Mouse (Mus musculus) midbrain, embryonic 12.5 days (tissue): ENCODE measurements around the gene Col11a2. TPM values are rescaled to one million over a fixed set of nuclear protein-coding genes. Genes with fewer than 3 reads are reported as not detected.

Experiments
- ATAC-seq: fragments of 200-750 bp; cut with Nextera tagmentation; 2 replicates; pipeline ENCODE4 v1.8.0; 2017; ENCODE audit warnings: low read depth, moderate TSS enrichment, moderate library complexity; ENCODE audit not compliant: low FRiP score
- H3K27ac ChIP-seq: fragments of 300-500 bp; sonication (generic); replicated peaks from 2 replicates; pipeline ENCODE4 v1.5.1; 2016; ENCODE audit warnings: mild to moderate bottlenecking
- H3K27me3 ChIP-seq: fragments of 300-500 bp; sonication (generic); 2 replicates; pipeline ENCODE4 v1.6.1; 2016; ENCODE audit warnings: mild to moderate bottlenecking
- H3K36me3 ChIP-seq: fragments of 300-500 bp; sonication (generic); 2 replicates; pipeline ENCODE4 v1.6.1; 2016
- H3K4me1 ChIP-seq: fragments of 300-500 bp; sonication (generic); 2 replicates; pipeline ENCODE4 v1.6.1; 2016
- H3K4me2 ChIP-seq: fragments of 300-500 bp; sonication (generic); replicated peaks from 2 replicates; pipeline ENCODE4 v1.6.1; 2016; ENCODE audit warnings: mild to moderate bottlenecking, moderate library complexity
- H3K4me3 ChIP-seq: fragments of 300-500 bp; sonication (generic); 2 replicates; pipeline ENCODE4 v1.5.1; 2016; ENCODE audit warnings: mild to moderate bottlenecking
- H3K9ac ChIP-seq: fragments of 300-500 bp; sonication (generic); replicated peaks from 2 replicates; pipeline ENCODE4 v1.6.1; 2016; ENCODE audit warnings: mild to moderate bottlenecking, moderate library complexity
- H3K9me3 ChIP-seq: fragments of 300-500 bp; sonication (generic); 2 replicates; pipeline ENCODE4 v1.6.1; 2016; ENCODE audit warnings: mild to moderate bottlenecking
- WGBS: fragments of 180-500 bp; shearing (Covaris S2); methylation state at CpG from one replicate; pipeline ENCODE4 v1.1.7; 2016; 5-methylcytosine and 5-hydroxymethylcytosine counted together
- polyA plus RNA-seq: library from polyadenylated mRNA; unstranded; fragments of >200 nt; fragmentation: Nextera tagmentation; extraction: Ambion mirVana; gene quantifications from 2 replicates; pipeline ENCODE4 v1.2.1, GENCODE M21; 2016

Gene Col11a2
- polyA plus RNA-seq, 1 experiment from 2014 or later, result 4.0 TPM

- Histone ChIP-seq H3K9ac (no peak overlapping the region), H3K9me3 (peaks cover 3% of the 10 kb centered on the region; the same call in 1 of the 2 replicates)
- no peak for ATAC-seq
Measured at GRCm38 (mm10) chr17:34010156-34010555, 29.1 kb upstream of the Col11a2 start.

DNA sequence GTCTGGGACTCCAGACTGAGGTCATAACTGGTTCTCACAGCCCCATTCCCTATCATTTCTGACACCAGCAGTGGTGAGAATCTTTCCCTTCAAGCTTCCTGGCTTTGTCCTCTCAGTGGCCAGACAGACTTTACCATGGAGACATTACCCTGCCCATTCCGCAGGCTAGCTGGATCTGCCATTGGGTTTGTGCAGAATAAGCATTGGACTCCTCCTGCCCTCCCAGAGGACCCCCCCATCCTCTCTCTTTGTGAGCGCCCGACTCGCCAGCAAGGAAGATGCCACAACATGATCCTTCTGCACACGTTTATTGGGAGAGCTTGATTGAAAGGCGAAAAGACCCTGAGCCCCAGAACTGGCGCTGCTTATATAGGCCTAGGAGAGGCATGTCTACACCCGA is 25.8 kb upstream of the Col11a2 start:
- Histone ChIP-seq H3K36me3 (peaks cover 14% of the 10 kb centered on the region), H3K4me3 (no peak overlapping the region), H3K27me3 (no peaks in the 10 kb centered on the region), H3K4me2 (no peak overlapping the region), H3K9me3 (0 out of 2 replicates have a peak, but pooled peaks cover 7% of the 10 kb centered on the region), H3K4me1 (no peaks in the 10 kb centered on the region), H3K9ac (no peak overlapping the region), H3K27ac (no peak overlapping the region)
- WGBS, result 97% methylated on average over 8 of the region's 8 CpGs
- no peak for ATAC-seq

More at GRCm38 (mm10) chr17:34010156-34010555, 29.1 kb upstream of the Col11a2 start:
- Histone ChIP-seq H3K4me2 (no peak overlapping the region), H3K27me3 (no peaks in the 10 kb centered on the region), H3K4me1 (no peaks in the 10 kb centered on the region), H3K27ac (no peak overlapping the region), H3K4me3 (no peak overlapping the region), H3K36me3 (peaks cover 4% of the 10 kb centered on the region; the same call in 1 of the 2 replicates)
- 79% methylated on average over 3 of the region's 5 CpGs for WGBS

DNA sequence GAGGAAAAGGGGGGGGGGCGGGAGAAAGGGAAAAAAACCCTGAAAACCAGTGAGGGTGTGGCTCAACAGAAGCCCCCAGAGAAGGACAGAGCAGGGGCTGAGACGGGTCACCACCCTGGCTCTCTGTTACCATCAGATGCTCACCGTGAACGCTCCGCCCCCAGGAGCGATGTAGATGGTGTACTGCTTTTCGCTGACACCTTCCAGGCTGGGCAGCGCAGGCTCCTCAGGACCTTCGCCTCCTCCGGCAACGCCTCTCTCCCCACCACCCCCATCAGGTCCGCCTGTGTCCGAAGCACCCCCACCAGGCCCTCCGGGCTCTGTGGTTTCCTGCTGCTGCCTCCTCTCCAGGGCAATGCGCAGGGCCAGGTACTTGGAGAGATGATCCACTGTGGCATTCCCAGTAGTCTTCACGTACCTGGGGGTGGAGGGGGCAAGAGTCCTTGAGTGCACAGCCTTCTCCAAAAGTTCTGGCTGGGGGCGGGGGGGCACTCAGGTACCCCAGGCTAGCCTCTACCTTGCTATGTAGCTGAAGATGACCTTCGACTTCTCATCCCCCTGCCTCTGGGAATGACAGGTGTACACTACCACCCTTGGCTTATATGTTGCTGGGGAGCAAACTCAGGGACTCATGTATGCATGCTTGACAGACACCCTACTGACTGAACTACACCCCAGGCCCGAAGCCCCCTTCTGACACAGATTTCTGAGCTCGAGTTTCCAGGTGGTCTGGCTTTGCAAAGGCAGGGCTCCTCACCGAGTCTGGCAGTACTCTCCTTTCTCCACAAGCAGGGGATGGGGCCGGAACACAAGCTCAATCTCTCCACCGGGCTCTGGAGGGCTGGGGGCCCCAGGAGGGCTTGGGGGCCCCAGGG is 17.5 kb upstream of the Col11a2 start:
- H3K27ac ChIP-seq, result 0 out of 2 replicates have a peak overlapping the region, but pooled peaks have one; percentile 4
- H3K27me3 ChIP-seq, result no peaks in the 10 kb centered on the region
- peaks cover 40% of the 10 kb centered on the region for H3K36me3 ChIP-seq
- H3K4me1 ChIP-seq, result peaks cover 29% of the 10 kb centered on the region
- H3K9ac ChIP-seq, result 0 out of 2 replicates have a peak overlapping the region, but pooled peaks have one; percentile 20
- WGBS, result 95% methylated on average over 23 of the region's 23 CpGs
- no peak overlapping the region for H3K4me3 ChIP-seq
- peaks cover 13% of the 10 kb centered on the region for H3K9me3 ChIP-seq
- H3K4me2 ChIP-seq, result no peak overlapping the region
- ATAC-seq, result no peak

DNA sequence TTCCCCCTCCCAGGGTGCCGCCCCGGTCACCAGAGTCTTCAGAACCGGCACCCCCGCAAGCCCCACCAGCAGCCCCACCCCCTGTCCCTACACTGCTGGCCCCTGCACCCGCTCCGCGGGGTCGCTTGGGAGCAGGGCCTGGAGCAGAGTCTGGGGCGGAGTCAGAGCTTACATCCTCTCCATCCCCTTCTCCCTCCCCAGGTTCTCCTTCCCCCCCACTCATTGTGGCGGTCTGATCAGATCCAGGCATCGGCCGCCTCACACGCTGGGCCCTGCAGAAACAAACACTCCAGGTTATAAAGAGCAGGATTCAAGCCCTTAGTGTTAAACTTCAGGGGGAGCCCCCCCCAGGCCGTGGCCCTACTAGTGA is 16.8 kb upstream of the Col11a2 start:
- H3K9ac ChIP-seq, result no peak overlapping the region
- H3K4me3 ChIP-seq, result no peak overlapping the region
- no peak for ATAC-seq
- H3K27ac ChIP-seq, result 0 out of 2 replicates have a peak overlapping the region, but pooled peaks have one; percentile 4
- WGBS, result 95% methylated on average over 14 of the region's 14 CpGs
- H3K4me1 ChIP-seq, result peaks cover 35% of the 10 kb centered on the region
- H3K27me3 ChIP-seq, result no peaks in the 10 kb centered on the region
- no peak overlapping the region for H3K4me2 ChIP-seq
- peaks cover 38% of the 10 kb centered on the region for H3K36me3 ChIP-seq
- peaks cover 13% of the 10 kb centered on the region for H3K9me3 ChIP-seq

DNA sequence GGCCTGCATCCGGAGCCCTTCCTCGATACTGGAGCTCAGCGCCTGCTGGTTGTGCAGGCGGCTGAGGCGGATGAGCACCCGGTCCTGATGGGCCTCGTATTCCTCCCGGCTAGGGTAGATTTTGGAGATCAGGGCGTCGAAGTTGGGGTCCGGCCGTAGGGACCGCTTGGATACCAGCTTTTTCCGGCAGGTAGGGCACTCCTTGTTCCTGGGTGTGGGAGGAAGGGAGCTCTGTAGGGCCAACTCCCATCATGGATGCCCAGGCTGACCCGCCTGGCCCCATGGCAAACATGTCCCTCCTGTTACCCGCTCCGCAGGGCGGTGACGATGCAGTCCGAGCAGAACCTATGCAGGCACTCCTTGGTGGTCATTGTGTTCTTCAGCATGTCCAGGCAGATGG is 16.2 kb upstream of the Col11a2 start:
- Histone ChIP-seq H3K4me1 (peaks cover 38% of the 10 kb centered on the region), H3K27ac (no peak overlapping the region), H3K27me3 (no peaks in the 10 kb centered on the region), H3K36me3 (peaks cover 38% of the 10 kb centered on the region), H3K9me3 (peaks cover 13% of the 10 kb centered on the region), H3K9ac (no peak overlapping the region), H3K4me2 (no peak overlapping the region), H3K4me3 (no peak overlapping the region)
- no peak for ATAC-seq
- 98% methylated on average over 20 of the region's 20 CpGs for WGBS

DNA sequence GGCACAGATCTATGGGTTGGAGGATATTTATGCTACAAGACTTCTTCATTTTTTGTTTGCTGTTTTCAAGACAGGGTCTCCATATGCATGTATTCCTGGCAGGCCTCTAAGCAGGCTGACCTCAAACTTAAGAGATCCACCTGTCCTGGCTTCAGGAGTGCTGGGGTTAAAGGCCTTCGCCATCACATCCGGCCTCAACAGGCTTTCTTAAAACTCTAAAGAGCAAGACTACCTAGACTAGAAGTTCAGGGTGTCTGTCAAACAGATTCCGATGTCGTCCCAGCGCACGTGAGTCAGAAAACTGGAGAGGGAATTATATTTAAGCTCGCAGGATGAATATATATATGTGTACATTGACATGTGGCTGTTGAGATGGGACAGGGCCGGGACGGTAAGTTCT is 15.6 kb upstream of the Col11a2 start:
- Histone ChIP-seq H3K4me2 (peak overlapping the region; percentile 88), H3K36me3 (peaks cover 40% of the 10 kb centered on the region), H3K27me3 (no peaks in the 10 kb centered on the region), H3K27ac (peak overlapping the region; percentile 96), H3K4me3 (peak overlapping the region; percentile 95), H3K4me1 (peaks cover 45% of the 10 kb centered on the region), H3K9ac (peak overlapping the region; percentile 88), H3K9me3 (peaks cover 13% of the 10 kb centered on the region)
- no peak for ATAC-seq
- WGBS, result 62% methylated on average over 9 of the region's 9 CpGs

DNA sequence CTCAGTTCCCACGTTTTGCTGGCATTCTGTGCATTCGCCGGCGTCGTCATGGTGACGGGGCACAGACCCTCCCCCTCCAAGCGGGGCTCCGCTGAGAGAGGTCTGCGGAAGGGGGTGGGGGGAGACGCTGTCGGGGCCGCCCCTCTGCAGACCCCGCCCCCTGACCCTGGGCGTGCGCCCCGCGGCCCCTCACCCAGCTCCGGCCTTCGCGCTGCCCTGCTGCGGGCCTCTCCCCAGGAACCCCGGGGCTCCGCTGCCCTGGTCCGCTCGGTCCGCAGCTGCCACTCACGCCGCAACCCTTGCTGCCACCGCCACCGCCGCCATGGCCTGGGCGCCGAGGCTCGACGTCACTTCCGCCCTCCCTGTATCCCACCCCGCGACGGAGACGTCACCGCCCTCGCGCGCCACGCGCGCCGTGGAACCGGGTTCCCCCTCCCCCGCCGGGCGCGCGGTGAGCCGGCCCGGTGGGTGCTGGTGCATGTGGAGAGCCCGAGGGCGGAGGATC is 14.9 kb upstream of the Col11a2 start, which contains the start of gene Ring1:
TSS of gene Ring1 (minus strand) at position 364 of the 505 bp plus-strand sequence.
- WGBS, result under 1% methylated on average over 58 of the region's 58 CpGs
- Histone ChIP-seq H3K4me1 (peaks cover 52% of the 10 kb centered on the region), H3K36me3 (peaks cover 47% of the 10 kb centered on the region)

DNA sequence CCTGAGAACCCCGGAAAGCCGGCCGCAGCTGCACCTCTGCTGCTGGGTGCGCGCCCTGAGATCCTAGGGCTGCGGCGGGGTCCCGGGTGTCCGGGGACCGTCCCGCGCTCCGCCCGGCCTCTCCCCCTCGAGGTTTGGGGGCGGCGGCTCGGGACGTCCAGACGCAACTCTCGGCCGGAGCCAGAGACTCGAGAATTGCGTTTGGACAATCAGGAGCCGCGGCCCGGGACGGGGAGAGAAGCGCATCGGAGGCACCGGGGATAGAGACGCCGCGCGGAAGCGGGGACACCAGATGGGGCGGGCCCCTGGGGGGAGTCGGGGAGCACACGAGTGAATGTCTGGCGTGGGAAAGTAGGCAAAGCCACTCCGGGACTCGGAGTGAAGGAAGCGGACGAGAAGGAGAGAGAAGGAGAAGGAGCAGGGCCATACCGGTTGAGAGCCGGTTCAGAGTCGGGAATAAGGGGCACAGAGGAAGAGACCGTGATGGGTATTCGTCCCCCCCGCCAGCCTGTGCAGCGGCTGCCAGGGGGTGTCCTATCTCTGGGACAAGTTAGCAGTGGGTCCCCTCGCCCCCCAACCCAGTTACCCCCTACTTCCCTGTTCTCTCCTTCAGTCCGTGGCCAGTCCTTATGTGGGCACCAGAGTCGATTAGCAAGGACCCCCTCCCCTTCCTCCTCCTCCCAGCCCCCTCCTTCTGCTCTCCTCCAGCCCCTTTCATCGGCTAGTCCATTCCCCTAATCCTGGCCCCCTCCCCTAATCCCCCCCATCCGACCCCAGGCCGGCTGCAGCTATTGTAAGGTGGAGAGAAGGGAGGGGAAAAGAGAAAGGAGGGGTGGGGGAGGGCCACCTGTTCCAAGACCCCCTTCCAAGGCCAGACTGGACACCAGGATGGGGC is 14.1 kb upstream of the Col11a2 start:
- Histone ChIP-seq H3K4me1 (peaks cover 59% of the 10 kb centered on the region), H3K27me3 (no peaks in the 10 kb centered on the region), H3K36me3 (peaks cover 50% of the 10 kb centered on the region), H3K27ac (peak overlapping the region; percentile 96), H3K4me3 (peak overlapping the region; percentile 95), H3K9me3 (peaks cover 5% of the 10 kb centered on the region; the same call in 1 of the 2 replicates), H3K4me2 (peak overlapping the region; percentile 88), H3K9ac (peak overlapping the region; percentile 88)
- peak; percentile 48 for ATAC-seq
- WGBS, result under 1% methylated on average over 57 of the region's 57 CpGs

More for the DNA sequence above, 14.9 kb upstream of the Col11a2 start, which contains the start of gene Ring1:
- H3K9me3 ChIP-seq, result peaks cover 8% of the 10 kb centered on the region
- peak within 1 kb of the TSS; percentile 88 for H3K4me2 ChIP-seq
- no peaks in the 10 kb centered on the region for H3K27me3 ChIP-seq
- peak within 1 kb of the TSS; percentile 96 for H3K27ac ChIP-seq
- H3K4me3 ChIP-seq, result peak within 1 kb of the TSS; percentile 95
- H3K9ac ChIP-seq, result peak within 1 kb of the TSS; percentile 88
- ATAC-seq, result peak; percentile 57

GRCm38 (mm10) chr17:34025756-34026151 is 13.5 kb upstream of the Col11a2 start:
- 1% methylated on average over 7 of the region's 7 CpGs for WGBS
- Histone ChIP-seq H3K27me3 (no peaks in the 10 kb centered on the region), H3K36me3 (peaks cover 45% of the 10 kb centered on the region), H3K9me3 (0 out of 2 replicates have a peak, but pooled peaks cover 2% of the 10 kb centered on the region), H3K4me2 (peak overlapping the region; percentile 88), H3K4me3 (peak overlapping the region; percentile 95), H3K4me1 (peaks cover 66% of the 10 kb centered on the region), H3K9ac (peak overlapping the region; percentile 88), H3K27ac (peak overlapping the region; percentile 96)
- peak; percentile 71 for ATAC-seq

- H3K9ac ChIP-seq, result peak overlapping the region; percentile 88
- peak overlapping the region; percentile 96 for H3K27ac ChIP-seq
- WGBS, result 7% methylated on average over 2 of the region's 2 CpGs
- no peaks in the 10 kb centered on the region for H3K27me3 ChIP-seq
- H3K9me3 ChIP-seq, result no peaks in the 10 kb centered on the region
- peak overlapping the region; percentile 95 for H3K4me3 ChIP-seq
- H3K36me3 ChIP-seq, result peaks cover 40% of the 10 kb centered on the region
- H3K4me2 ChIP-seq, result peak overlapping the region; percentile 88
- ATAC-seq, result no peak
- H3K4me1 ChIP-seq, result peaks cover 67% of the 10 kb centered on the region
Measured at GRCm38 (mm10) chr17:34026221-34026620, 13.0 kb upstream of the Col11a2 start.

GRCm38 (mm10) chr17:34026917-34027655 is 12.2 kb upstream of the Col11a2 start:
- no peak for ATAC-seq
- WGBS, result 4% methylated on average over 24 of the region's 36 CpGs
- H3K4me1 ChIP-seq, result peaks cover 67% of the 10 kb centered on the region

More at GRCm38 (mm10) chr17:34026917-34027655, 12.2 kb upstream of the Col11a2 start:
- peak overlapping the region; percentile 88 for H3K9ac ChIP-seq
- peak overlapping the region; percentile 95 for H3K4me3 ChIP-seq
- H3K36me3 ChIP-seq, result peaks cover 32% of the 10 kb centered on the region
- peak overlapping the region; percentile 88 for H3K4me2 ChIP-seq
- H3K9me3 ChIP-seq, result no peaks in the 10 kb centered on the region
- H3K27ac ChIP-seq, result peak overlapping the region; percentile 96
- no peaks in the 10 kb centered on the region for H3K27me3 ChIP-seq
